In genomic region chr4:137684830-137685343, GRCm38 (mm10) we compare ENCODE assay signal across 30 mouse cellular contexts. TPM values are rescaled to one million over a fixed set of nuclear protein-coding genes. Genes with fewer than 3 reads are reported as not detected.
DNase-seq lines count a peak whose midpoint lies in the region; ATAC-seq and TF ChIP-seq lines count a peak whose summit lies in the region.
"Had no signal": no experiment of that assay in that cellular context is flagged by ENCODE, and none has a peak within 500 bp of the region (broad histone marks: within the 10 kb centered on the region; RNA-seq: fewer than 3 reads in every experiment).

No protein-coding gene starts in this region.

- TF ChIP-seq CTCF in hindbrain, postnatal 0 days (IDR thresholded peaks at IDR 0.05; ENCODE audit: low read depth): no peak
- TF ChIP-seq CTCF in lung, embryonic 14.5 days (IDR thresholded peaks at IDR 0.05; ENCODE audit: low read depth): no peak

- H3K27ac ChIP-seq in hindbrain, embryonic 13.5 days: no peak overlapping the region
- no peak overlapping the region for H3K27ac ChIP-seq in hindbrain, postnatal 0 days
- no peak overlapping the region for H3K27ac ChIP-seq in lung, embryonic 14.5 days (ENCODE audit: low read depth)
- no peak overlapping the region for H3K27ac ChIP-seq in embryonic facial prominence, embryonic 10.5 days (replicated peaks)
- H3K27ac ChIP-seq: forebrain, embryonic 12.5 days; hindbrain, embryonic 15.5 days; kidney, embryonic 15.5 days; limb, embryonic 10.5 days; limb, embryonic 15.5 days; liver, embryonic 13.5 days had no signal

- WGBS in hindbrain, embryonic 13.5 days: 38% methylated on average over 9 of the region's 9 CpGs
- WGBS in hindbrain, postnatal 0 days: 45% methylated on average over 9 of the region's 9 CpGs
- 15% methylated on average over 9 of the region's 9 CpGs for WGBS in lung, embryonic 14.5 days
- WGBS in embryonic facial prominence, embryonic 10.5 days: 31% methylated on average over 9 of the region's 9 CpGs

- peaks cover 44% of the 10 kb centered on the region for H3K4me1 ChIP-seq in hindbrain, embryonic 13.5 days (replicated peaks)
- peaks cover 16% of the 10 kb centered on the region; the same call in 1 of the 2 replicates for H3K4me1 ChIP-seq in hindbrain, postnatal 0 days (ENCODE audit: insufficient read depth, low read length)
- H3K4me1 ChIP-seq in lung, embryonic 14.5 days (ENCODE audit: insufficient read depth): 0 out of 2 replicates have a peak, but pooled peaks cover 5% of the 10 kb centered on the region
- peaks cover 36% of the 10 kb centered on the region for H3K4me1 ChIP-seq in embryonic facial prominence, embryonic 10.5 days

- H3K4me2 ChIP-seq in hindbrain, embryonic 13.5 days: no peak overlapping the region
- H3K4me2 ChIP-seq in hindbrain, postnatal 0 days (ENCODE audit: low read depth, low read length): no peak overlapping the region
- H3K4me2 ChIP-seq in lung, embryonic 14.5 days: no peak overlapping the region
- H3K4me2 ChIP-seq: forebrain, embryonic 12.5 days; heart, embryonic 11.5 days; hindbrain, embryonic 15.5 days; kidney, embryonic 15.5 days; limb, embryonic 15.5 days; liver, embryonic 13.5 days; stomach, embryonic 15.5 days had no signal

- peak overlapping the region; percentile 20; the same call in 1 of the 2 replicates for H3K9ac ChIP-seq in hindbrain, embryonic 13.5 days
- H3K9ac ChIP-seq in hindbrain, postnatal 0 days (replicated peaks; ENCODE audit: low read length): no peak overlapping the region
- no peak overlapping the region for H3K9ac ChIP-seq in lung, embryonic 14.5 days
- H3K9ac ChIP-seq: forebrain, embryonic 12.5 days; forebrain, postnatal 0 days; hindbrain, embryonic 15.5 days; kidney, embryonic 15.5 days; limb, embryonic 15.5 days; liver, embryonic 13.5 days; stomach, embryonic 15.5 days had no signal

- H3K27me3 ChIP-seq in hindbrain, embryonic 13.5 days: peaks cover 37% of the 10 kb centered on the region
- H3K27me3 ChIP-seq in hindbrain, postnatal 0 days (ENCODE audit: insufficient read depth, low read length): no peaks in the 10 kb centered on the region
- H3K27me3 ChIP-seq in lung, embryonic 14.5 days (ENCODE audit: insufficient read depth, low read length): peaks cover 29% of the 10 kb centered on the region
- H3K27me3 ChIP-seq in embryonic facial prominence, embryonic 10.5 days (replicated peaks; ENCODE audit: low read depth, poor library complexity, severe bottlenecking): peaks cover 52% of the 10 kb centered on the region
- H3K27me3 ChIP-seq: hindbrain, embryonic 15.5 days had no signal

- H3K36me3 ChIP-seq in hindbrain, embryonic 13.5 days: no peaks in the 10 kb centered on the region
- H3K36me3 ChIP-seq in hindbrain, postnatal 0 days (ENCODE audit: insufficient read depth, low read length): no peaks in the 10 kb centered on the region
- no peaks in the 10 kb centered on the region for H3K36me3 ChIP-seq in lung, embryonic 14.5 days (ENCODE audit: insufficient read depth)
- no peaks in the 10 kb centered on the region for H3K36me3 ChIP-seq in embryonic facial prominence, embryonic 10.5 days (replicated peaks)
- H3K36me3 ChIP-seq: forebrain, embryonic 12.5 days; hindbrain, embryonic 15.5 days; kidney, embryonic 15.5 days; limb, embryonic 10.5 days; limb, embryonic 15.5 days; liver, embryonic 13.5 days; stomach, embryonic 15.5 days had no signal

- ATAC-seq in hindbrain, embryonic 13.5 days (ENCODE audit: low FRiP score): no peak
- ATAC-seq in hindbrain, postnatal 0 days: no peak
- no peak for ATAC-seq in lung, embryonic 14.5 days (ENCODE audit: insufficient read depth)
- ATAC-seq: activated CD4-positive, CD25-positive, alpha-beta regulatory T cell, adult 4 months; forebrain, postnatal 0 days had no signal

- no peak for DNase-seq in hindbrain, postnatal 0 days (ENCODE audit: low spot score)
- DNase-seq in lung, embryonic 14.5 days: peak; percentile 23
- no peak for DNase-seq in lung, postnatal 10 days
- DNase-seq in ZHBTc4 (ENCODE audit: low read depth, low spot score): peak; percentile 66
- no peak for DNase-seq in MN1 (ENCODE audit: low spot score)
- no peak for DNase-seq in embryonic facial prominence, embryonic 10.5 days (ENCODE audit: low spot score)
- DNase-seq: adrenal gland, adult 2 months; adrenal gland, postnatal 36 days; B cell, adult 2 months; cerebellum, postnatal 36 days; forebrain, postnatal 0 days; gastrocnemius, postnatal 14 days; kidney, postnatal 36 days; liver, embryonic 13.5 days; lung, adult 18-20 months; lung, postnatal 14 days; midbrain, embryonic 14.5 days; right cerebral cortex, postnatal 25 days; thymus, adult 18-20 months; thymus, postnatal 25 days had no signal

- no peak overlapping the region for H3K4me3 ChIP-seq in hindbrain, embryonic 13.5 days
- H3K4me3 ChIP-seq in hindbrain, postnatal 0 days (ENCODE audit: low read length): no peak overlapping the region
- no peak overlapping the region for H3K4me3 ChIP-seq in lung, embryonic 14.5 days (ENCODE audit: low read depth, low read length)
- no peak overlapping the region for H3K4me3 ChIP-seq in embryonic facial prominence, embryonic 10.5 days
- H3K4me3 ChIP-seq: erythroblast, embryonic 14.5 days; forebrain, embryonic 12.5 days; hindbrain, embryonic 15.5 days; kidney, embryonic 15.5 days; limb, embryonic 10.5 days; limb, embryonic 15.5 days; liver, embryonic 13.5 days; stomach, embryonic 15.5 days had no signal

- H3K9me3 ChIP-seq in hindbrain, embryonic 13.5 days: no peaks in the 10 kb centered on the region
- H3K9me3 ChIP-seq in hindbrain, postnatal 0 days (ENCODE audit: low read length): no peaks in the 10 kb centered on the region
- H3K9me3 ChIP-seq in lung, embryonic 14.5 days (ENCODE audit: low read depth, low read length): no peaks in the 10 kb centered on the region
- H3K9me3 ChIP-seq in embryonic facial prominence, embryonic 10.5 days: no peaks in the 10 kb centered on the region
- H3K9me3 ChIP-seq: forebrain, embryonic 12.5 days; hindbrain, embryonic 15.5 days; kidney, embryonic 15.5 days; limb, embryonic 10.5 days; limb, embryonic 15.5 days; liver, embryonic 13.5 days; stomach, embryonic 15.5 days had no signal

RNA-seq across cellular contexts. Expression of gene Rap1gap, which starts 20.4 kb away (rescaled TPM):
- polyA plus RNA-seq in hindbrain, embryonic 13.5 days (2015; fragmentation: Nextera tagmentation; extraction: Ambion mirVana): 39.2 and 39.9 TPM in 2 replicates
- 277 and 282 TPM in 2 replicates for total RNA-seq in hindbrain, postnatal 0 days (2014; rRNA removed)
- polyA plus RNA-seq in hindbrain, postnatal 0 days (2015; fragmentation: Nextera tagmentation; extraction: Ambion mirVana): 105 and 110 TPM in 2 replicates
- polyA plus RNA-seq in lung, embryonic 14.5 days (2014; fragmentation: Nextera tagmentation; extraction: Ambion mirVana): 7.0 and 8.4 TPM in 2 replicates
- 3.8 and 6.9 TPM in 2 replicates for polyA plus RNA-seq in embryonic facial prominence, embryonic 10.5 days (2016; fragmentation: Nextera tagmentation; extraction: Ambion mirVana)

Comparison
In these comparisons a context has a peak if more than half of its experiments do, and no peak if none do; other contexts are left out.
1. DNase-seq: peak in lung, embryonic 14.5 days (single experiment) and ZHBTc4 (single experiment); none in hindbrain, postnatal 0 days (single experiment), lung, postnatal 10 days (single experiment), MN1 (single experiment) and embryonic facial prominence, embryonic 10.5 days (single experiment).